Mouse (Mus musculus) lung, postnatal 0 days (tissue): Measurements from ENCODE around the gene Ldlrap1.

Source experiments
- CTCF ChIP-seq: IDR thresholded peaks from 2 replicates; pipeline ENCODE4 v1.5.1; 2016; ENCODE audit warnings: antibody characterized with exemption, mild to moderate bottlenecking
- EP300 ChIP-seq: IDR thresholded peaks from 2 replicates; pipeline ENCODE4 v1.6.1; 2016; ENCODE audit warnings: antibody characterized with exemption, mild to moderate bottlenecking, control low read depth

DNA sequence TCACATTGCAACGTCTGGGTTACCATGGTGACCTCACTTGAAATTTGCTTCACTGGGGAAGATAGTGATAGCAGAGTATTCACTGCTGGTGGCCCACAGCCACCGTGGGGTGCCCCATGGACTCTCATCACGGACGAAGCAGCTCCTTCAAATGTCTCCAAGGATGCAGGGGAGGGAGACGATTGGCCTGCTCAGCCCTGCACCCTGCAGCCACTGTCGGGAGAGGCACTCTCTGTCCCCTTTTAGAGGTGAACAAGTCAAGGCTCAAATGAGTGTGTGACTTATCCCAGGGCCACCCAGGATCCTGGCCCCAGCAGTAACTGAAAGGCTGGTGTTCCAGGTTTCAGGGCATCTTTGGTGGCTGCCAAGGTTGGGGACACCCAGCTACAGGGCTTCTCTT is 23.9 kb upstream of the Ldlrap1 start:
- no peak for TF ChIP-seq EP300
- TF ChIP-seq CTCF: no peak
